Mouse (Mus musculus) cortical plate, adult 2 months (tissue): ENCODE results near the gene Mfsd14a.

Source experiments
- CTCF ChIP-seq: fragments of 200-500 bp; IDR thresholded peaks from 2 replicates; pipeline ENCODE4 v1.5.1; 2011; ENCODE audit warnings: mild to moderate bottlenecking, control low read depth, low read length; ENCODE audit not compliant: insufficient read depth; ENCODE audit errors: extremely low read depth
- POLR2A ChIP-seq: fragments of 200-500 bp; IDR thresholded peaks from 2 replicates; pipeline ENCODE4 v1.6.1; 2011; ENCODE audit warnings: mild to moderate bottlenecking, low read length, control low read depth; ENCODE audit not compliant: insufficient read depth; ENCODE audit errors: extremely low read depth

DNA sequence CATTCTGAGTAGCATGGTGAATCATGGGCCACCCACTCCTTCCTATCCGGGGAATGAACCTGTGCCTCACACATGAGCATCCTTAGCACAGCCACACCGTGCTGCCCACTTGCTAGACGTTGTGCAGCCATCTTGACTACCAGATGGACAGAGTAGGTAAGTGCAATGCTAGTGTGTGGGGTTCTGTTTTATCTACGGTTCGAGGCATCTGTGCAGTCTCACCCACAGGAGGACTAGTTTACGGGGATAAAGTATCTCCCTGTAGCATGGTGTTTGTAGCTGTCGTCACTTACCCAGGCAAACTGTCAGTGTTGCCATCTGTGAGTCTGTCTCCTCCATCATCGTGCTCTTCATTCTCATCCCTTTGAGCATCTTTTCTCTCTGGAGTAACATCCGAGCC, 80.3 kb downstream of the Mfsd14a start:
- TF ChIP-seq CTCF (no peak), POLR2A (no peak)
